Mouse (Mus musculus): ENCODE data around the gene Hint3. TPM values are rescaled to one million over a fixed set of nuclear protein-coding genes. Genes with fewer than 3 reads are reported as not detected.

Gene Hint3
- total and polyA plus RNA-seq, 3 experiments = 6.4 to 7.7 TPM; not detected in 1

GRCm38 (mm10) chr10:30564651-30565050, 64.8 kb downstream of the Hint3 start:
- Histone ChIP-seq H3K79me2 (ENCODE audit: control insufficient read depth, insufficient read depth, low read length, poor library complexity) (no peaks in the 10 kb centered on the region; the same call in 1 of the 2 replicates), H3K36me3 (ENCODE audit: control insufficient read depth in 1 of 2, insufficient read depth in 2 of 2, low read length in 2 of 2) (peaks cover 0 to 21% of the 10 kb centered on the region in 2 experiments; a peak in 3 of 4 replicates), H3K27ac (ENCODE audit: control insufficient read depth, low read depth, low read length) (no peak overlapping the region), H3K9me3 (replicated peaks; ENCODE audit: insufficient read depth, low read length) (no peaks in the 10 kb centered on the region), H3K9ac (ENCODE audit: control insufficient read depth, low read depth, low read length, poor library complexity, severe bottlenecking) (no peak overlapping the region), H3K4me3 (ENCODE audit: control insufficient read depth in 1 of 2, insufficient read depth in 1 of 2, low read depth in 2 of 2, low read length in 2 of 2) (no peak overlapping the region), H3K27me3 (ENCODE audit: control insufficient read depth in 1 of 2, insufficient read depth in 2 of 2, low read length in 2 of 2) (no peaks in the 10 kb centered on the region), H3K4me1 (ENCODE audit: control insufficient read depth in 1 of 2, insufficient read depth in 2 of 2, low read length in 2 of 2) (no peaks in the 10 kb centered on the region)
- TF ChIP-seq GABPA (IDR thresholded peaks at IDR 0.05; ENCODE audit: low read depth, low read length) = no peak
- no peak for TF ChIP-seq RCOR1 (IDR thresholded peaks at IDR 0.05; ENCODE audit: low read depth, low read length)
- no peak for TF ChIP-seq ETS1 (IDR thresholded peaks at IDR 0.05; ENCODE audit: low read depth, low read length)
- no peak for DNase-seq (ENCODE audit: low read depth, low spot score)

Other genes starting within 250 kb of the Hint3 start
- gene Trmt11, start 28.9 kb downstream of the Hint3 start, total RNA-seq (2012; rRNA removed) = 22.6 and 23.4 TPM in 2 replicates
- 10 to 100 TPM in 1 of 2 experiments, not detected in 1; 15.8 TPM for gene Trmt11, start 28.9 kb downstream of the Hint3 start, polyA plus RNA-seq (2012; ENCODE audit: insufficient read depth in 1 of 2, insufficient read length in 2 of 2, low read depth in 1 of 2, low replicate concordance in 2 of 2, missing spikeins in 1 of 2)
- 1.7 and 1.8 TPM in 2 replicates for gene Ncoa7, start 173.7 kb upstream of the Hint3 start, total RNA-seq (2012; rRNA removed)
- gene Ncoa7, start 173.7 kb upstream of the Hint3 start, polyA plus RNA-seq (2012; ENCODE audit: insufficient read depth in 1 of 2, insufficient read length in 2 of 2, low read depth in 1 of 2, low replicate concordance in 2 of 2, missing spikeins in 1 of 2) = 10 to 100 TPM in 1 of 2 experiments, 1 to 10 TPM in 1; 4.2 to 64.9 TPM
- gene Hey2, start 213.2 kb upstream of the Hint3 start, total RNA-seq (2012; rRNA removed) = 0.08 TPM in 1 of 2 replicates, not detected in the other
- not detected for gene Hey2, start 213.2 kb upstream of the Hint3 start, polyA plus RNA-seq (2012; ENCODE audit: insufficient read depth in 1 of 2, insufficient read length in 2 of 2, low read depth in 1 of 2, low replicate concordance in 2 of 2, missing spikeins in 1 of 2)